Mouse (Mus musculus): ENCODE measurements around the gene 9130230L23Rik. TPM values are rescaled to one million over a fixed set of nuclear protein-coding genes. Genes with fewer than 3 reads are reported as not detected.

9130230L23Rik gene
- polyA plus RNA-seq (2016; fragmentation: Nextera tagmentation; extraction: Ambion mirVana), result 0.29 and 0.31 TPM in 2 replicates

GRCm38 (mm10) chr5:66004134-66004925, at the start of gene 9130230L23Rik:
TSS of gene 9130230L23Rik (minus strand) at chr5:66004285.
- Histone ChIP-seq H3K9me3 (replicated peaks) (no peaks in the 10 kb centered on the region), H3K27ac (ENCODE audit: poor library complexity, severe bottlenecking) (no peak within 1 kb of the TSS), H3K4me1 (replicated peaks) (peaks cover 18% of the 10 kb centered on the region), H3K27me3 (replicated peaks) (no peaks in the 10 kb centered on the region), H3K36me3 (no peaks in the 10 kb centered on the region), H3K9ac (no peak within 1 kb of the TSS), H3K4me3 (no peak within 1 kb of the TSS), H3K4me2 (peak within 1 kb of the TSS; percentile 12)
- WGBS, result 39% methylated on average over 14 of the region's 14 CpGs
- no peak; the same call in 1 of the 2 replicates for ATAC-seq (ENCODE audit: insufficient number of reproducible peaks, low FRiP score)

GRCm38 (mm10) chr5:66052777-66053548, 48.9 kb upstream of the 9130230L23Rik start:
- H3K4me3 ChIP-seq, result no peak overlapping the region
- ATAC-seq (ENCODE audit: insufficient number of reproducible peaks, low FRiP score), result no peak
- no peaks in the 10 kb centered on the region for H3K4me1 ChIP-seq (replicated peaks)
- 0 out of 2 replicates have a peak, but pooled peaks cover 3% of the 10 kb centered on the region for H3K9me3 ChIP-seq (replicated peaks)
- 87% methylated on average over 20 of the region's 20 CpGs for WGBS
- H3K27ac ChIP-seq (ENCODE audit: poor library complexity, severe bottlenecking), result no peak overlapping the region
- no peak overlapping the region for H3K9ac ChIP-seq
- no peaks in the 10 kb centered on the region for H3K27me3 ChIP-seq (replicated peaks)
- H3K4me2 ChIP-seq, result no peak overlapping the region
- no peaks in the 10 kb centered on the region for H3K36me3 ChIP-seq

- Histone ChIP-seq H3K4me3 (no peak overlapping the region), H3K36me3 (no peaks in the 10 kb centered on the region), H3K27ac (ENCODE audit: poor library complexity, severe bottlenecking) (no peak overlapping the region), H3K4me1 (replicated peaks) (no peaks in the 10 kb centered on the region), H3K9ac (no peak overlapping the region), H3K27me3 (replicated peaks) (no peaks in the 10 kb centered on the region), H3K4me2 (no peak overlapping the region), H3K9me3 (replicated peaks) (no peaks in the 10 kb centered on the region)
- no peak for ATAC-seq (ENCODE audit: insufficient number of reproducible peaks, low FRiP score)
- 85% methylated on average over 5 of the region's 5 CpGs for WGBS
These were observed 46.8 kb upstream of the 9130230L23Rik start for GRCm38 (mm10) chr5:66050841-66051240.

GRCm38 (mm10) chr5:66046356-66046755, 42.3 kb upstream of the 9130230L23Rik start:
- Histone ChIP-seq H3K4me1 (replicated peaks) (no peaks in the 10 kb centered on the region), H3K9ac (no peak overlapping the region), H3K36me3 (no peaks in the 10 kb centered on the region), H3K27me3 (replicated peaks) (no peaks in the 10 kb centered on the region), H3K9me3 (replicated peaks) (no peaks in the 10 kb centered on the region), H3K4me3 (no peak overlapping the region), H3K27ac (ENCODE audit: poor library complexity, severe bottlenecking) (no peak overlapping the region), H3K4me2 (no peak overlapping the region)
- ATAC-seq (ENCODE audit: insufficient number of reproducible peaks, low FRiP score), result no peak
- WGBS, result 40% methylated on average over 3 of the region's 3 CpGs

- no peaks in the 10 kb centered on the region for H3K36me3 ChIP-seq
- no peak overlapping the region for H3K27ac ChIP-seq (ENCODE audit: poor library complexity, severe bottlenecking)
- 64% methylated on average over 3 of the region's 3 CpGs for WGBS
- no peaks in the 10 kb centered on the region for H3K9me3 ChIP-seq (replicated peaks)
- H3K9ac ChIP-seq, result no peak overlapping the region
- no peaks in the 10 kb centered on the region for H3K4me1 ChIP-seq (replicated peaks)
- H3K4me2 ChIP-seq, result no peak overlapping the region
- no peaks in the 10 kb centered on the region for H3K27me3 ChIP-seq (replicated peaks)
- H3K4me3 ChIP-seq, result no peak overlapping the region
- ATAC-seq (ENCODE audit: insufficient number of reproducible peaks, low FRiP score), result no peak
These were observed 39.8 kb upstream of the 9130230L23Rik start for GRCm38 (mm10) chr5:66043897-66044296.

GRCm38 (mm10) chr5:66042651-66043340, 38.7 kb upstream of the 9130230L23Rik start:
- H3K4me3 ChIP-seq, result no peak overlapping the region
- 54% methylated on average over 10 of the region's 10 CpGs for WGBS
- ATAC-seq (ENCODE audit: insufficient number of reproducible peaks, low FRiP score), result no peak
- H3K9ac ChIP-seq, result no peak overlapping the region
- no peak overlapping the region for H3K4me2 ChIP-seq
- no peaks in the 10 kb centered on the region for H3K9me3 ChIP-seq (replicated peaks)
- no peaks in the 10 kb centered on the region for H3K4me1 ChIP-seq (replicated peaks)
- no peaks in the 10 kb centered on the region for H3K27me3 ChIP-seq (replicated peaks)
- no peak overlapping the region for H3K27ac ChIP-seq (ENCODE audit: poor library complexity, severe bottlenecking)
- no peaks in the 10 kb centered on the region for H3K36me3 ChIP-seq

GRCm38 (mm10) chr5:66040744-66041279, 36.7 kb upstream of the 9130230L23Rik start:
- H3K36me3 ChIP-seq, result no peaks in the 10 kb centered on the region
- ATAC-seq (ENCODE audit: insufficient number of reproducible peaks, low FRiP score), result no peak
- no peak overlapping the region for H3K4me3 ChIP-seq
- H3K4me2 ChIP-seq, result no peak overlapping the region
- 0 out of 2 replicates have a peak, but pooled peaks cover 4% of the 10 kb centered on the region for H3K4me1 ChIP-seq (replicated peaks)
- H3K27ac ChIP-seq (ENCODE audit: poor library complexity, severe bottlenecking), result no peak overlapping the region
- no peaks in the 10 kb centered on the region for H3K9me3 ChIP-seq (replicated peaks)
- H3K9ac ChIP-seq, result no peak overlapping the region
- WGBS, result 79% methylated on average over 7 of the region's 7 CpGs
- no peaks in the 10 kb centered on the region for H3K27me3 ChIP-seq (replicated peaks)

GRCm38 (mm10) chr5:66039813-66040212, 35.7 kb upstream of the 9130230L23Rik start:
- Histone ChIP-seq H3K9ac (no peak overlapping the region), H3K4me3 (no peak overlapping the region)
- WGBS, result 85% methylated on average over 2 of the region's 2 CpGs

GRCm38 (mm10) chr5:66037066-66037465, 33.0 kb upstream of the 9130230L23Rik start:
- Histone ChIP-seq H3K27me3 (replicated peaks) (no peaks in the 10 kb centered on the region), H3K27ac (ENCODE audit: poor library complexity, severe bottlenecking) (no peak overlapping the region), H3K4me3 (no peak overlapping the region), H3K36me3 (no peaks in the 10 kb centered on the region), H3K4me2 (no peak overlapping the region), H3K4me1 (replicated peaks) (0 out of 2 replicates have a peak, but pooled peaks cover 16% of the 10 kb centered on the region), H3K9me3 (replicated peaks) (no peaks in the 10 kb centered on the region), H3K9ac (no peak overlapping the region)
- ATAC-seq (ENCODE audit: insufficient number of reproducible peaks, low FRiP score), result no peak
- 67% methylated on average over 6 of the region's 6 CpGs for WGBS

More at GRCm38 (mm10) chr5:66039813-66040212, 35.7 kb upstream of the 9130230L23Rik start:
- Histone ChIP-seq H3K36me3 (no peaks in the 10 kb centered on the region), H3K4me1 (replicated peaks) (0 out of 2 replicates have a peak, but pooled peaks cover 6% of the 10 kb centered on the region), H3K27ac (ENCODE audit: poor library complexity, severe bottlenecking) (no peak overlapping the region), H3K4me2 (no peak overlapping the region), H3K9me3 (replicated peaks) (no peaks in the 10 kb centered on the region), H3K27me3 (replicated peaks) (no peaks in the 10 kb centered on the region)
- no peak for ATAC-seq (ENCODE audit: insufficient number of reproducible peaks, low FRiP score)

GRCm38 (mm10) chr5:66036440-66037054, 32.5 kb upstream of the 9130230L23Rik start:
- H3K4me2 ChIP-seq, result no peak overlapping the region
- H3K27ac ChIP-seq (ENCODE audit: poor library complexity, severe bottlenecking), result no peak overlapping the region
- no peaks in the 10 kb centered on the region for H3K36me3 ChIP-seq
- 45% methylated on average over 7 of the region's 7 CpGs for WGBS
- no peak overlapping the region for H3K4me3 ChIP-seq
- H3K9me3 ChIP-seq (replicated peaks), result no peaks in the 10 kb centered on the region
- no peak overlapping the region for H3K9ac ChIP-seq
- H3K27me3 ChIP-seq (replicated peaks), result no peaks in the 10 kb centered on the region
- ATAC-seq (ENCODE audit: insufficient number of reproducible peaks, low FRiP score), result no peak
- H3K4me1 ChIP-seq (replicated peaks), result 0 out of 2 replicates have a peak, but pooled peaks cover 16% of the 10 kb centered on the region

Measured in heart, embryonic 12.5 days (tissue).